In the genomic region with DNA sequence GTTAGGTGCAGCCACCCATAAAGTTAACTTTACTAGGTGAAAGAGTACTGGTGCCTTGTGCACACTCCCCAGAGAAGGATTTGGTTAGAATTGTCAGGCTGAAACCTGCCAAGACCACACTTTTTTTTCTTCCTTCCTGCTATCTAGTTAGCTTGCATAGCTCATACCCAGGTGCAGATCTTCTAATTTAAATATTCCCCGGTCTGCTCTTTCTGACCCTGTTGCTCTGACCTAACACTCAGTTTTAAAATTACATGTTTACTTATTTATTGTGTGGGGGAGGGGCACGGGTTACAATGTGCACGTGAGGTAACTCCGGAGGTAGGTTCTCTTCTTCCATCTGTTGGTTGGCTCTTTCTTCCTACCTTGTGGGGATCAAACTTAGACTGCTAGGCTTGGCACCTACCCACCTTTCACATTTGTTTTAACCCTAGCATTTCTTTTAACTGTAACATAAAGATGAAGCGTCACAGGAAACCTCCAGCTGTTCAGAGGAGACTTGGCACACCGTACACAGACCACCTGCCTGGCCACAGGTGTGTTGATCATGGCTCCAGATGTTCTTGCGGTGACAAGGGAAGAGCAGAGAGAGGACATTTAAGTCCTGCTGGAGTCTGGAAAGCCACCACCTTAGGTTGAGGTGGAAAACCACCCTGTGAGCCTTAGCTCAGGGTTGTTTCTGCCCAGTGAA, we compare ENCODE assay signal across 33 mouse cellular contexts. TPM values are rescaled to one million over a fixed set of nuclear protein-coding genes. Genes with fewer than 3 reads are reported as not detected.
DNase-seq lines count a peak whose midpoint lies in the region; ATAC-seq and TF ChIP-seq lines count a peak whose summit lies in the region.
"Had no signal": no experiment of that assay in that cellular context is flagged by ENCODE, and none has a peak within 500 bp of the region (broad histone marks: within the 10 kb centered on the region; RNA-seq: fewer than 3 reads in every experiment).

No protein-coding gene starts in this region.

- H3K9me3 ChIP-seq in midbrain, embryonic 10.5 days (replicated peaks), result no peaks in the 10 kb centered on the region
- H3K9me3 ChIP-seq in midbrain, postnatal 0 days (ENCODE audit: low read length), result no peaks in the 10 kb centered on the region
- H3K9me3 ChIP-seq: embryonic facial prominence, embryonic 12.5 days; kidney, embryonic 15.5 days; neural tube, embryonic 12.5 days had no signal

- H3K4me3 ChIP-seq in midbrain, embryonic 10.5 days, result no peak overlapping the region
- no peak overlapping the region for H3K4me3 ChIP-seq in midbrain, postnatal 0 days (ENCODE audit: low read depth, low read length)
- H3K4me3 ChIP-seq: embryonic facial prominence, embryonic 12.5 days; heart, adult 2 months; kidney, embryonic 15.5 days; neural tube, embryonic 12.5 days had no signal

- WGBS in midbrain, embryonic 10.5 days, result 91% methylated on average over 7 of the region's 7 CpGs
- 92% methylated on average over 7 of the region's 7 CpGs for WGBS in midbrain, postnatal 0 days

- H3K9ac ChIP-seq in midbrain, postnatal 0 days (replicated peaks; ENCODE audit: low read length, poor library complexity, severe bottlenecking), result no peak overlapping the region
- H3K9ac ChIP-seq: embryonic facial prominence, embryonic 12.5 days; forebrain, postnatal 0 days; hindbrain, embryonic 14.5 days; kidney, embryonic 15.5 days; neural tube, embryonic 12.5 days had no signal

- H3K4me2 ChIP-seq in midbrain, postnatal 0 days (ENCODE audit: low read depth, low read length, poor library complexity, severe bottlenecking), result no peak overlapping the region
- H3K4me2 ChIP-seq: embryonic facial prominence, embryonic 12.5 days; hindbrain, embryonic 14.5 days; kidney, embryonic 15.5 days; neural tube, embryonic 12.5 days had no signal

- no peak for DNase-seq in midbrain, embryonic 10.5 days (ENCODE audit: low spot score)
- DNase-seq in midbrain, postnatal 0 days (ENCODE audit: low spot score), result no peak
- peak; percentile 16 for DNase-seq in thymus, postnatal 14 days
- no peak for DNase-seq in thymus, postnatal 4 days
- DNase-seq in induced T-regulatory cell, adult 2 months (ENCODE audit: low read depth), result peak; percentile 40
- peak; percentile 77 for DNase-seq in splenic B cell, adult 2 months (ENCODE audit: low read depth, low spot score)
- no peak for DNase-seq in lung, postnatal 4 days
- no peak for DNase-seq in left cerebral cortex, adult 9 months (ENCODE audit: low spot score in 2 of 2)
- DNase-seq: cerebellum, adult 11-12 months; cerebellum, postnatal 14 days; forebrain, postnatal 0 days; gastrocnemius, postnatal 14 days; heart, adult 2 months; heart, postnatal 36 days; kidney, postnatal 36 days; lung, adult 18-20 months; lung, postnatal 10 days; midbrain, embryonic 14.5 days; retina, postnatal 1 day; right cerebral cortex, postnatal 25 days had no signal

- peaks cover 28% of the 10 kb centered on the region for H3K4me1 ChIP-seq in midbrain, embryonic 10.5 days
- H3K4me1 ChIP-seq in midbrain, postnatal 0 days (ENCODE audit: insufficient read depth, low read length), result no peaks in the 10 kb centered on the region
- H3K4me1 ChIP-seq: embryonic facial prominence, embryonic 12.5 days; kidney, embryonic 15.5 days; neural tube, embryonic 12.5 days had no signal

- ATAC-seq in midbrain, postnatal 0 days (ENCODE audit: low FRiP score), result no peak
- ATAC-seq: forebrain, postnatal 0 days; intestine, embryonic 16.5 days; Patski had no signal

- TF ChIP-seq CTCF in midbrain, postnatal 0 days (IDR thresholded peaks at IDR 0.05), result no peak

- H3K36me3 ChIP-seq in midbrain, embryonic 10.5 days, result no peaks in the 10 kb centered on the region
- no peaks in the 10 kb centered on the region for H3K36me3 ChIP-seq in midbrain, postnatal 0 days (ENCODE audit: insufficient read depth, low read length)
- no peaks in the 10 kb centered on the region for H3K36me3 ChIP-seq in splenic B cell, adult 2 months (ENCODE audit: control insufficient read depth, insufficient read depth, low read length, poor library complexity, severe bottlenecking)
- H3K36me3 ChIP-seq: neural tube, embryonic 12.5 days had no signal

- H3K27ac ChIP-seq in midbrain, embryonic 10.5 days (replicated peaks), result peak overlapping the region; percentile 65
- H3K27ac ChIP-seq in midbrain, postnatal 0 days (ENCODE audit: low read depth, low read length), result no peak overlapping the region
- H3K27ac ChIP-seq: embryonic facial prominence, embryonic 12.5 days; heart, adult 2 months; hindbrain, embryonic 14.5 days; kidney, embryonic 15.5 days; neural tube, embryonic 12.5 days had no signal

- no peaks in the 10 kb centered on the region for H3K27me3 ChIP-seq in midbrain, embryonic 10.5 days (ENCODE audit: low read depth, poor library complexity, severe bottlenecking)
- no peaks in the 10 kb centered on the region for H3K27me3 ChIP-seq in midbrain, postnatal 0 days (ENCODE audit: insufficient read depth, low read length)
- H3K27me3 ChIP-seq in splenic B cell, adult 2 months (ENCODE audit: control insufficient read depth, insufficient read depth, low read length, poor library complexity, severe bottlenecking), result no peaks in the 10 kb centered on the region
- H3K27me3 ChIP-seq: embryonic facial prominence, embryonic 12.5 days; kidney, embryonic 15.5 days; neural tube, embryonic 12.5 days had no signal

RNA-seq across cellular contexts. Expression of a gene that starts 16.0 kb away (rescaled TPM):
- polyA plus RNA-seq in midbrain, embryonic 10.5 days (2016; fragmentation: Nextera tagmentation; extraction: Ambion mirVana), result 0.32 TPM in 1 of 2 replicates, not detected in the other
- total RNA-seq in midbrain, postnatal 0 days (2014; rRNA removed), result not detected in 2 replicates
- not detected in 2 replicates for polyA plus RNA-seq in midbrain, postnatal 0 days (2015; fragmentation: Nextera tagmentation; extraction: Ambion mirVana)
- total RNA-seq: adrenal gland, adult 18-20 months; ES-E14; forebrain, postnatal 0 days; heart, adult 2 months; heart, postnatal 36 days; left cerebral cortex, postnatal 25 days had no signal
- polyA plus RNA-seq: forebrain, embryonic 11.5 days; forebrain, postnatal 0 days; heart, embryonic 14.5 days; hindbrain, embryonic 14.5 days; midbrain, embryonic 14.5 days; Patski had no signal

RNA-seq across cellular contexts. Expression of a gene that starts 23.8 kb away (rescaled TPM):
- not detected in 2 replicates for polyA plus RNA-seq in midbrain, embryonic 10.5 days (2016; fragmentation: Nextera tagmentation; extraction: Ambion mirVana)
- total RNA-seq in midbrain, postnatal 0 days (2014; rRNA removed), result not detected in 2 replicates
- polyA plus RNA-seq in midbrain, postnatal 0 days (2015; fragmentation: Nextera tagmentation; extraction: Ambion mirVana), result not detected in 2 replicates
- total RNA-seq: adrenal gland, adult 18-20 months; ES-E14; forebrain, postnatal 0 days; gastrocnemius, postnatal 14 days; heart, adult 2 months; heart, postnatal 36 days; left cerebral cortex, postnatal 25 days had no signal
- polyA plus RNA-seq: embryonic facial prominence, embryonic 12.5 days; forebrain, embryonic 11.5 days; forebrain, postnatal 0 days; heart, adult 2 months; heart, embryonic 14.5 days; hindbrain, embryonic 14.5 days; intestine, embryonic 16.5 days; kidney, embryonic 15.5 days; limb, embryonic 14.5 days; midbrain, embryonic 14.5 days; Patski; urinary bladder, adult 2 months had no signal

RNA-seq across cellular contexts. Expression of a gene that starts 27.9 kb away (rescaled TPM):
- 22.1 and 24.7 TPM in 2 replicates for polyA plus RNA-seq in midbrain, embryonic 10.5 days (2016; fragmentation: Nextera tagmentation; extraction: Ambion mirVana)
- 1.7 and 2.0 TPM in 2 replicates for total RNA-seq in midbrain, postnatal 0 days (2014; rRNA removed)
- 1.9 and 2.0 TPM in 2 replicates for polyA plus RNA-seq in midbrain, postnatal 0 days (2015; fragmentation: Nextera tagmentation; extraction: Ambion mirVana)
- polyA plus RNA-seq: Patski had no signal

Comparison
In these comparisons a context has a peak if more than half of its experiments do, and no peak if none do; other contexts are left out.
1. DNase-seq: peak in thymus, postnatal 14 days (single experiment), induced T-regulatory cell, adult 2 months (single experiment) and splenic B cell, adult 2 months (single experiment); none in midbrain, embryonic 10.5 days (single experiment), midbrain, postnatal 0 days (single experiment), thymus, postnatal 4 days (single experiment), lung, postnatal 4 days (0 of 2) and left cerebral cortex, adult 9 months (0 of 2).